Mouse (Mus musculus) myocyte (in vitro differentiated cells): ENCODE measurements at regions not wholly inside any gene's neighbourhood (a gene's known extent, or its start where the extent isn't known, plus 50 kb on each side); places are given as distances from the start of the nearest gene placed in this dataset.

Experiments
- CEBPB ChIP-seq: IDR thresholded peaks from 2 replicates; pipeline ENCODE4 v1.6.1; 2011; ENCODE audit warnings: mild to moderate bottlenecking, moderate library complexity; ENCODE audit not compliant: poor library complexity, insufficient read depth, severe bottlenecking
- E2F4 ChIP-seq: IDR thresholded peaks from one replicate; pipeline ENCODE4 v1.6.1; 2011; ENCODE audit warnings: mild to moderate bottlenecking, control low read depth, moderate library complexity; ENCODE audit not compliant: insufficient read depth
- MAX ChIP-seq: IDR thresholded peaks from one replicate; pipeline ENCODE4 v1.6.1; 2011; ENCODE audit warnings: low read depth, mild to moderate bottlenecking, control low read depth
- MYOD1 ChIP-seq, 3 experiments: IDR thresholded peaks; one replicate each; pipeline ENCODE4 v1.6.1; 2011; ENCODE audit warnings: control low read depth in 2 of 3, low read depth in 2 of 3, mild to moderate bottlenecking in 2 of 3, moderate library complexity in 1 of 3; ENCODE audit not compliant: insufficient read length in 2 of 3, control insufficient read depth in 1 of 3
- MYOG ChIP-seq, 3 experiments: IDR thresholded peaks; one replicate each; pipeline ENCODE4 v1.6.1; 2011; ENCODE audit warnings: control low read depth in 2 of 3, low read depth in 2 of 3, mild to moderate bottlenecking in 2 of 3; ENCODE audit not compliant: insufficient read length in 2 of 3, control insufficient read depth in 1 of 3, insufficient read depth in 1 of 3
- POLR2A ChIP-seq: IDR thresholded peaks from one replicate; pipeline ENCODE4 v1.6.1; 2011; ENCODE audit warnings: low read depth, mild to moderate bottlenecking, control low read depth, moderate library complexity; ENCODE audit not compliant: insufficient read length
- POLR2AphosphoS2 ChIP-seq: IDR thresholded peaks from one replicate; pipeline ENCODE4 v1.6.1; 2011; ENCODE audit warnings: low read depth, control low read depth; ENCODE audit not compliant: insufficient read length
- REST ChIP-seq: IDR thresholded peaks from one replicate; pipeline ENCODE4 v1.6.1; 2011; ENCODE audit warnings: mild to moderate bottlenecking, control low read depth, moderate library complexity; ENCODE audit not compliant: insufficient read depth, insufficient read length
- SRF ChIP-seq: IDR thresholded peaks from one replicate; pipeline ENCODE4 v1.6.1; 2011; ENCODE audit warnings: low read depth; ENCODE audit not compliant: control insufficient read depth, insufficient read length
- TCF12 ChIP-seq: IDR thresholded peaks from one replicate; pipeline ENCODE4 v1.6.1; 2011; ENCODE audit warnings: mild to moderate bottlenecking, control low read depth; ENCODE audit not compliant: poor library complexity, insufficient read depth, severe bottlenecking
- TCF3 ChIP-seq: IDR thresholded peaks from one replicate; pipeline ENCODE4 v1.6.1; 2011; ENCODE audit warnings: low read depth, control low read depth; ENCODE audit not compliant: insufficient read length
- USF1 ChIP-seq: IDR thresholded peaks from one replicate; pipeline ENCODE4 v1.6.1; 2011; ENCODE audit warnings: low read depth, mild to moderate bottlenecking, control low read depth, moderate library complexity

DNA sequence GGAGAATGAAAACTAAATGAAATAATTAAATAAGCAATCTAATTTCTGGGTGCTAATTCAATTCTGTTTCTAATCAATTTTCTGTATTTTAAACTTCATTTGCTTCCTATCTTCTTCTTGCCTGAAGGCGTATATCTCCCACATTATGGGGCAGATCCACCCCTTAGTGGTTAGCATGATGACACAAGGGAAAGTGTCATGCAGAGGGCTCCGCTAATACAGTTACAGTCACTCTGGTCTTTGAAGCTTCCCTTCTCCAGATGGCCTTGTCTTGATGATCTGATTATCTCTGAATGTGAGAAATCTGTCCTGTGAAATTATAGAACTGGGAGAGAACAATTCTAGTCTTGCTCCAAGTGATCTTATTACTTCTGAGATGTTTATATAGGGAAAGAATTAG lies 219.1 kb downstream of the Gm11146 start:
- TF ChIP-seq MYOD1 (IDR thresholded peaks at IDR 0.05; ENCODE audit: control insufficient read depth in 1 of 3, insufficient read length in 2 of 3, low read depth in 2 of 3) (no peak), POLR2A (no peak), E2F4 (no peak), POLR2AphosphoS2 (no peak), CEBPB (no peak), MYOG (IDR thresholded peaks at IDR 0.05; ENCODE audit: control insufficient read depth in 1 of 3, insufficient read depth in 1 of 3, insufficient read length in 2 of 3, low read depth in 2 of 3) (no peak), SRF (no peak), TCF12 (no peak), TCF3 (no peak), MAX (no peak), USF1 (no peak), REST (no peak)
